Mouse (Mus musculus): ENCODE data around the gene Lrrc28. TPM values are rescaled to one million over a fixed set of nuclear protein-coding genes. Genes with fewer than 3 reads are reported as not detected.
A peak's percentile ranks its signal among the peaks of the same experiment; 100 is the strongest.

Gene Lrrc28
- total RNA-seq, 2 experiments from 2014 or later = 38.4 to 43.5 TPM

GRCm38 (mm10) chr7:67479168-67479567, 165.9 kb downstream of the Lrrc28 start:
- intact Hi-C loops (cut with DNase I) = no loop called here
- DNase-seq (ENCODE audit: extremely low spot score in 1 of 2, low spot score in 2 of 2) = no peak

DNA sequence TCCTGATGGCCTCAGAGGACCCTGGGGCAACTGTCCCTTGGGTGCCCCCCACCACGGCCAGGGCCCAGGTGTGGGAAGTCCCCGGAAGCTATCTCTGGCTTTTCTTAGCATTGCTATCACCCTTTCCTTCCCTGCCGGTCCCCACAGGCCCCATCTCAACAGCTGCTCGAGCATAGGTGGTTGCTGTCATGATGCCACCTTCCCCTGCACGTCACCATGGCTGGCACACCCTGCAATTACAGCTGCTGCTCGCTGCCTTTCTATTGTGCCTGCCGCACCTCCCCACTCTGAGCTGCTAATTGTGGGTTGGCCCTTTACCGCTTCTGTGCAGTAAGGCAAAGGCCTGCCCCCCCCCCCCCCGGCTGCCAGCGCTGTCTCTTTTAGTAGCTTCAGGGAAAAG, 167.1 kb downstream of the Lrrc28 start:
- DNase-seq (ENCODE audit: extremely low spot score in 1 of 2, low spot score in 2 of 2) = no peak
- intact Hi-C loops (cut with DNase I) = no loop called here

DNA sequence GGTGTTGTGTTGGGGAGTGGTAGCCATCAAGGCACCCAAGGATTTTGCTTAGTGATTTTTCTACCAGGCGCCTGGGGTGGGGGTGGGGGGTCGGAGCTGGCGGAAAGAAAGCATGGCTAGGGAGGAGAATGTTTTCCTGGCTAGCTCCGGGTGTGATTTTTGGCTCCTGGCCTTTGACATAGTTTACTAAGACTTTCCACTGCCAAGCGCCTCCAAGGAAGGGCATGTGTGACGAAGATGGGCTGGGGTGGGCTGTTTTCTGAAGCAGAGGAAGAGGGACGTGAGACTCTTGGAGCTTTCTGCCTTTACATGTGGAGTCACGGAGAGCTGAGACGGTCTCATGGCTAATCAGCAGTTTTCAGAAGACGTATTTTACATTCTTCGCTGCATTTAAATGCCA, 173.8 kb downstream of the Lrrc28 start:
- DNase-seq (ENCODE audit: extremely low spot score in 1 of 2, low spot score in 2 of 2) = peak in 1 of 2 experiments; percentile 50
- intact Hi-C loops (cut with DNase I) = no loop called here

DNA sequence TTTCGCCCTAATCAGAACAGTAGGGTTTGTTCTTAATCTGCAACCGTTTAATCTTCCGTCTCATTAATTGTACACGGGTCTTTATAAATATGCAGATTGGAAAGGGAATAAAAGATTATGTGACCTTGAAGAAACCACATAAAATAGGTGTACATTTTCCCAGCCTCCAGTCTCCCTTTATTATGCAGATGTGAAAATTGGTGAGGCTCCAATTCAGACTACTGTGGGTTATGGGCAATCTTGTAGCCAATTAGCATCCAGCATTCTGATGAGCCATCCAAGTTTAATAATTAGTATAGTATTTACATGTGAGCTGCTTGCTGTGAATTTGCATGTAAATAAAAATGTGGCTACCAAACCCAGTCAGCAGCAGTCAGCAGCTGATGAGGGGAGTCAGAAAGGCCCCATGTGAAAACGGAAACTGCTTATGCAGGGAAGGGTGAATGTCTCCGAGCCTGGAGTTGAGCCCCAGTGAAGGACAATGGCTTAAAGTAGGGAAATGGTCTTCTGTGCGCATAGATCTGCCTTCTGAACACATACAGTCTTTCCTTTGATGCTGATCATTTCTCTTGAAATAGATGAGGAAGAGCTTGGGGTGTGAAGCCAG, 176.2 kb downstream of the Lrrc28 start:
- intact Hi-C loops (cut with DNase I) = no loop called here
- no peak for DNase-seq (ENCODE audit: extremely low spot score in 1 of 2, low spot score in 2 of 2)

GRCm38 (mm10) chr7:67468180-67468579, 176.9 kb downstream of the Lrrc28 start:
- intact Hi-C loops (cut with DNase I) = no loop called here
- DNase-seq (ENCODE audit: extremely low spot score in 1 of 2, low spot score in 2 of 2) = no peak

DNA sequence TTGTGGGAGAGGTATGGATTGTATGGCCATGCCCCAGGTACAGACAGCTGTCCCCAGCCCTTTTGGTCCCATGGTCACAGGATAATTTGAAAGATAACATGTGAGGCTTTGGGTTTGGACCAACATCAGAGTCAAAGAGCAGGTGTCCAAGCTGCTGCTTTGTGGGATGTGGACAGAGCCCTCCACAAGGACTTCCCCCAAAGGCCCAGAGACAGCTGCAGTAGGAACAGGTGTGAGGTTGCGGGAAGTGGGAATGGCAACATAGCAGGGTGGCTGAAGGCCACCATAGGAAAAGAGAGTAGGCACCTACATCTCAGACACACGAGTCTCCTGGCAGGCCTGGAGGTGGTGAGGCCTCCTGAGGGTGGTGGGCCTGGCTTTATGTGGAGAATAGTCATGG, 178.7 kb downstream of the Lrrc28 start:
- intact Hi-C loops (cut with DNase I) = no loop called here
- DNase-seq (ENCODE audit: extremely low spot score in 1 of 2, low spot score in 2 of 2) = no peak

GRCm38 (mm10) chr7:67464633-67465032, 180.4 kb downstream of the Lrrc28 start:
- DNase-seq (ENCODE audit: extremely low spot score in 1 of 2, low spot score in 2 of 2) = no peak
- intact Hi-C loops (cut with DNase I) = no loop called here

DNA sequence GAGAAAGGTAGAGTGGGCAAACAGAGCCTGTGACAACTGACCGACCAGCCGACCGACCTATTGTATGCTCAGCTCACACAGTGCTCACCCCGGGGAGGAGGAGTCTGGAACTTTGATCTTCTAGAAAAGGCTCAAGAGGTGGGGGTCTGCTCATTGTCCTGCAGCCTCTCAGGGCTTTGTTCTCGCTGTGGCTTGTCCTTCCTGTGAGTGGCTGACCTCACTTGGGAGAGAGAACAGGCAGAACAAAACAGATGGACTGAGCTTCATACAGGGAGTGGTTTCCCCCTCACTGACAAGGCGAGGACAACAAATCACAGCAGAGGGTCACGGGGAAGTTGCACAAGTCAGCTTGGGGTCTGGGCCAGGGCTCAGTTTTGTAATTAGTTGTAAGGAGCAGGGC, 181.5 kb downstream of the Lrrc28 start:
- peak in 1 of 2 experiments; percentile 56 for DNase-seq (ENCODE audit: extremely low spot score in 1 of 2, low spot score in 2 of 2)
- intact Hi-C loops (cut with DNase I) = no loop called here

Other genes with a start within 250 kb of the Lrrc28 start
- 1 to 10 TPM; 9.0 TPM for gene Ttc23, start 2.1 kb upstream of the Lrrc28 start, total RNA-seq (2021)
- 10 to 100 TPM; 28.4 to 28.7 TPM for gene Synm, start 114.5 kb upstream of the Lrrc28 start, total RNA-seq (2021)

All from left cerebral cortex, postnatal 10 days (tissue).